Mouse (Mus musculus): ENCODE data around the gene Sugct.
"Not testable (repeated sequence)": the region's sequence is repeated elsewhere in the genome, so short reads cannot be mapped to it uniquely, and the experiment has no call there.

Gene Sugct

DNA sequence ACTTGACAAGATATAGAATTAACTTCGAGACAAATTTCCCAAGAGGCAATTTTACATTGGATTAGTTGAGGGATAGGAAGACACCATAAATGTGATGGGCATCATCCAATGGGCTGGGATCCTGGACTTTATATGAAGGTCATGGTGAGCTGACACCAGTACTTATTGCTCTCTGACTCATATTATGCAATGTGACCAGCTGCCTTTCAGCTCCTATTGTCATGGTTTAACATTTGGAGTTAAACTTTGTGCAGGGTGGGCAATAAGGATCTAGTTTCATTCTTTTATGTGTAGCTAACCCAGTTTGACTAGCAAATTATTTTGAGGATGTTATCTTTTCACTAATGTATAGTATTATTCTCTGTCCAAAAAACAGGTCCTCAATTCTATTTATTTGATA is 854.4 kb downstream of the Sugct start:
- no peak for DNase-seq

DNA sequence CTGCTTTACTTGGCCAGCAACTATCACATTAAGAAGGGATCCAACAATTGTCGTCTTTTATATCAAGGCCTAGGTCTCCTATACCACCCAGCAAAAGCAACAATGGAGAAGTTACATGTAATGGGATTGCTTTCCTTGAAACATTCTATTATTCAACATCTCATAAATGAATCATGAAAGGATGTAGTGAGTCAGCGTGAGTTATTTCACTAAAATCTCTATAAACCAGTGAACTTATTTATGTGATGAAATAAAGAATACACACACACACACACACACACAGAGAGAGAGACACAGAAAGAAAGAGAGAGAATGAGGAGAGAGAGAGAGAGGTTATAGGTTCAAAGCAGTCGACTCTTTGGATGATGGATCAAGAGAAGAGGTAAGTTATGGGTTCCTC is 856.9 kb downstream of the Sugct start:
- no peak for DNase-seq

DNA sequence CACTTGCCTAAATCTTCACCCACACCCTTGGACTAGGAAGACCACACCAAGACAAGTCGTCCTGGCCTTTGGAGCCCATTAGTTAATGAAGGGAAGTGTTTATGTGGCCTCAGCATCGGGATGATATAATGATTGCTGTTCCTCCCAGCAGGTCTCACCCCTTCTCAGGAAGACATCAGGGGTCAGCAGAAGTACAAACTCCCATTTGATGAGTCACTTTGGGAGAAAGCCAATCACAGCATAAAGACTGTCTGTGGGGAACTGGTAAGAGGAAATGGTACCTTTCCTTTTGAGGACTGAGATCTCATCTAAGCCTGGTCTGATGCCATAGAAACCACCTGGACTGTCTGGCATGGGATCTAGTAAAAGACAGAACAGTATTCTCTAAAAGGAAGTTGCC is 860.2 kb downstream of the Sugct start:
- DNase-seq = no peak

DNA sequence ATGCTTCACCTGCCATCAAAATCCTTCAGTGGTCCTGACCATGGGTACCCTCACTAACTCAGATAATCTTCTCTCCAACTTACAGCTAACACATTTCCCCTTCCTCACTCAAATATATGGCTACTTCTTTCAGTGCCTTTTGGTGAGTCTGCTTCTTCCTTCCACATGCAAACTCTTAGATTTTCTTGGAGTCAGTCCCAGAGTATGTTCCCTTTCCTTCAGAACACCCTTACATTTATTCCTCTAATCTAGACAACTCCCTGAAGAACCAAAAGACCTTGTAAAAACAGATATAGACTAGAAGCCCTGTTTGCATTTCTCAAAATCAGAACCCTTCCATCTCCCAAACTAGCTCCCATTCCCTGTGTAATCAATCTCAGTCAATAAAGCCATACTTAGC is 862.3 kb downstream of the Sugct start:
- DNase-seq = no peak

DNA sequence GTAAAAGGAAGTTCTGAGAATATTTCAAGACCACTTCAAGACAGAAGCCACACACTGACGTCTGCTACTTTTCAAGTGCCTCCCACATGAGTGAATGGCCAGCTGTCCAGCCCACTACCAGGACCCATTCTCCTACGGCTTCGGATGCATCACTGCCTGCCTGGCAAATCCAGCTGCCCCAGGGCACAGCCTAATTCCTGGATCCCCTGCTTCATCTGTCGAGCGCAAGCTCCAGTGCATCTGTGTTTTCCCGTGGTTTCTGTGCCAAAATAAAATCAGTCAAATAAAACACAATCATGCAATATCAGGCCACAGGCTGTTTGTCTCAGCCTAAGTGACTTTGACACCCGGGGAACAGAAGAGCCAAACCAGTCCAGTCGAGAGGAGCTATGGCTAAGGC is 863.5 kb downstream of the Sugct start:
- no peak for DNase-seq

DNA sequence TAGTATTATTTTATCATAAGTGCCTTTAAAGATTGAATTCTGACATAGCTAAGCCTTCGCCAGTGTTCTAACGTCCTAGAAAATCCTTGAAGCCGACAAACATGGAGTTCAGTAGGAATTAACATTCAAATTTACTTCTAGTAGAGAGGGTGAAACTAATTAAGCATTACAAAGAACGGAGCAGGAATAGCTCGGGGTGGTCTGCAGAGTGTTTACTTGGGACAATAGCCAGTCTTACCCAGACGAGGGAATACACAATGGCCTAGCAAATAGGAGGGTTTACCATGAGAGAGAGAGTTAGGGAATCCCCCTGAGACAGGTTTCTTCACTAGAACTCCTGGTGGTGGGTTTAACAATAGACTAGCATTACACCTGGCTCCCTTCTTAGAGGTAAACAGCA is 865.1 kb downstream of the Sugct start:
- DNase-seq = not testable (repeated sequence)

DNA sequence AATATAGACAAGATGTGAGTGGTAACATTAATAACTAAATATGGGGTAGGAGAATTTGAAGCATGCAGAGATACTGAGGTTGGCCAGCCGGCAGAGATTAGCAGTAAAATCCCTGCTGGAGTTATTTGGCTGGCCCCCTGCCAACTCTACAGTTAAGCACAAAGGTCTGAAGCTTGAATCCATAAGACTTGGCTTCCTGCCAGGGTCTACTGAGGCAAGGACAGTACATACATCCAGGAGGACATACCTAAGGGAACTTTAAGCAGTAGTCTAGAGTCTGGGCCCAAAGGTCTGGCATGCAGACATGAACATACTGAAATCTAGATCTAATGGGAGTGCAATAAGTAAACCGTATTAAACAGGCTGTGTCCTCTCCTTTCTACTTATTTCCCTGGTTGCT is 865.8 kb downstream of the Sugct start:
- peak; percentile 8 for DNase-seq

DNA sequence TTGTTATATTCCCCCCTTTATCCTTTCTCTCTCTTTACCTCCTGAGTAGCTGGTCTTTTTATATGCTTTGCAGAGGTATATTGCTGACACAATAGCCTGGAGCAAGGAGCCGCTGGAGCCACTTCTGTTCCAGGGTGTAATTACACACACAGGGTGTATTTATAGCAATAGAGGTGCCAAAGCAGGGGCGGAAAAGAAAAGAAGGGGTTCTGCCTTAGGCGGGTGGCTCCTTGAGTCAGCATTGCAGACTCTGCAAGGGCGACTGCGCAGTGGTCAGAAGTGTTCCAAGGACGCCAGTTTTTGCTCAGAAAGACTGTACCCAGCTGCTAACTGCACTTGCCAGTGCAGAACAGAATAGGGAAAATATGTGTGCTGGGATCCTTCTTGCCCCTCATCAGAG is 869.7 kb downstream of the Sugct start:
- no peak for DNase-seq

DNA sequence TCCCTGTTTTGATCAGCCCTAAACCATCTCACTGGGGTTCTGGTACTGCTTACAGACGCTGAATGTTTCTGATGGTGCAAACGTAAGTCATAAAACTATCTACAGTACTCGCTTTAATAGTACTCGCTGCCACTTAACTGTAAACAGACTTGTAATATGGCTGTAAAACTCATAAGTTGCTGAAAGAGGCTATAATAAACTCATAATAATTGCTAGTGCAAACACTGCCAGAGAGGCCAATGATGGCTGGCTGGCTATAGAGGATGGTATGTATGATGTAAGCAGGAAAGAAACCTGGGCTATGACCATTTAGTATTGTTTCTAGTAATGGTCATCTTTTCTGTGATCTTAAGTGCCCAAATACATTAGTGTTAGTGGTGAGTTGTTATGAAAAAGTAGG is 873.6 kb downstream of the Sugct start:
- no peak for DNase-seq

DNA sequence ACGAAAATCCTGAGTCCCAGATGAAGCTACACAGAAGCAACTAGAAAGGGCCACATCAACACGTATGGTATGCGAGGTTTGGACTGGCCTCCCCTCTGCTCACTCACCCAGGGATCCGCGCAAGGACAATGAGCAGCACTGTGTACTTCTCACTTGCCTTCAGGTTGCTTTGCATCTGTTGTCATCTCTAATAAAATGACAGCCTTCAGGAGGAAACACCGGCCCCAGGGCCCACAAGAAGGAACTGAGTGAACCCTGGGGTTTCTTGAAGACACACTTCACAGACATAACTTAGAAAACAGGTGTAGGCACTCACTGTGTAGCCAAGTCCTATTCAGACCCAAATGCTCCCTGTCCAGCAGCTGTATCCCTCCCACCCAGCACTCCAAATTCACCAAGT is 877.9 kb downstream of the Sugct start:
- DNase-seq = no peak

DNA sequence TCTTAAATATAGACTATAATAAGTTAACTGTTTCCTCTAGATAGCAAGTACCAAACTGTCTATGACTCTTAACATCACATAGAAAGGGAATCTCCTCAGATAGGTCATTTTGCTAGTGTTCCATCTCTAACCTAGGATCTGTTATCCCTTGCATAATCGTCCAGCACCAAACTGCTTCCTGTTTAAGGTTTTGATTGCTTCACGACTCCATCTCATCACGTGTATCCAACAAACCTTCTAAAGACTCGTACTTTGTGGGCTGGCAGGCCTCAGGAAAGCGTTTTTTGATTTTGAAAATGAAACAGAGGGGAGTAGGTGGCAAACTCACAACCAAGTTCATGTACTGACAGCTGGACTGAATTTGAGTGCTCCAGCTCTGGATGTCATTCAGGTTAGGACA is 878.6 kb downstream of the Sugct start:
- DNase-seq = no peak

DNA sequence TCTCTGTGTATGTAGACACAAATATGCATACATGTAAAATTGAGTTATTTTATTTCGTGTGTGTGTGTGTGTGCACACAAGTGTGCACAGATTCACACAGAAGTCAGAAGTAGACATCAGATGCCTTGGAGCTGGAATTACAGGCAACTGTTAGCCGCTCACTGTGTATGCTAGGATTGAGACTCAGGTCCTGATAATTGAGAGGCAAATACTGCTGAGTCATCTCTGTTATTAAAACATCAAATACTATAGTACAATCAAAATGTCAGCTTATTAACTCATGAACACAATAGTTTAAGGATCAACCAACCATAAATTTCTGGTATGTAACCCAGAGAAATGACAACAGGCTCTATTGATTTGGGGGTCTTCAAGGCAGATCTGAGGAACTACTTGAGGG is 883.1 kb downstream of the Sugct start:
- no peak for DNase-seq
